Mouse (Mus musculus) liver, adult 2 months (tissue): ENCODE measurements around the gene Rnf43. TPM values are rescaled to one million over a fixed set of nuclear protein-coding genes. Genes with fewer than 3 reads are reported as not detected.
A peak's percentile ranks its signal among the peaks of the same experiment; 100 is the strongest.

Experiments used
- DNase-seq: peaks from one replicate; pipeline ENCODE4 v3.0.0-alpha.2; 2011; ENCODE audit warnings: low read depth, low spot score; ENCODE audit errors: extremely low read depth
- H3K27ac ChIP-seq: fragments of 200-500 bp; replicated peaks from 2 replicates; pipeline ENCODE4 v1.5.1; 2012; ENCODE audit warnings: low read depth, mild to moderate bottlenecking, control low read depth, inconsistent platforms, low read length; ENCODE audit not compliant: insufficient read depth
- H3K27me3 ChIP-seq: fragments of 200-500 bp; 2 replicates; pipeline ENCODE4 v1.6.1; 2012; ENCODE audit warnings: mild to moderate bottlenecking, moderate library complexity, low read length, inconsistent platforms; ENCODE audit not compliant: control insufficient read depth, insufficient read depth
- H3K36me3 ChIP-seq: fragments of 200-500 bp; 2 replicates; pipeline ENCODE4 v1.6.1; 2012; ENCODE audit warnings: low read length, inconsistent platforms; ENCODE audit not compliant: control insufficient read depth, insufficient read depth
- H3K4me1 ChIP-seq: fragments of 200-500 bp; 2 replicates; pipeline ENCODE4 v1.6.1; 2011; ENCODE audit warnings: low read length; ENCODE audit not compliant: control insufficient read depth, insufficient read depth
- H3K4me3 ChIP-seq: fragments of 200-500 bp; 2 replicates; pipeline ENCODE4 v1.5.1; 2011; ENCODE audit warnings: low read depth, mild to moderate bottlenecking, control low read depth, low read length, moderate library complexity; ENCODE audit not compliant: insufficient read depth
- H3K79me2 ChIP-seq: fragments of 200-500 bp; 2 replicates; pipeline ENCODE4 v1.6.1; 2012; ENCODE audit warnings: inconsistent platforms, mild to moderate bottlenecking, low read length, moderate library complexity; ENCODE audit not compliant: control insufficient read depth, insufficient read depth
- H3K9ac ChIP-seq: fragments of 200-500 bp; 2 replicates; pipeline ENCODE4 v1.6.1; 2012; ENCODE audit warnings: low read depth, mild to moderate bottlenecking, control low read depth, inconsistent platforms, low read length
- CTCF ChIP-seq: fragments of 200-500 bp; IDR thresholded peaks from 2 replicates; pipeline ENCODE4 v1.5.1; 2011; ENCODE audit warnings: low read depth, low read length, control low read depth
- POLR2A ChIP-seq: fragments of 200-500 bp; IDR thresholded peaks from 2 replicates; pipeline ENCODE4 v1.6.1; 2011; ENCODE audit warnings: low read length, control low read depth; ENCODE audit not compliant: insufficient read depth; ENCODE audit errors: extremely low read depth
- WGBS: fragments of 180-500 bp; shearing (Covaris S2); methylation state at CpG from one replicate; pipeline ENCODE4 v1.1.7; 2018; 5-methylcytosine and 5-hydroxymethylcytosine counted together
- polyA plus RNA-seq: library from polyadenylated mRNA; depleted of rRNA; stranded (reverse); fragments of >200 nt; gene quantifications from 2 replicates; pipeline ENCODE4 v1.2.3, GENCODE M21; 2012
- total RNA-seq: library from RNA; depleted of rRNA; stranded (reverse); fragments of >200 nt; gene quantifications from 2 replicates; pipeline ENCODE4 v1.2.3, GENCODE M21; 2014

Rnf43 gene
- total and polyA plus RNA-seq, 2 experiments, result 14.1 to 19.5 TPM

GRCm38 (mm10) chr11:87758161-87758911 lies 95.8 kb downstream of the Rnf43 start:
- Histone ChIP-seq H3K4me3 (no peak overlapping the region), H3K36me3 (no peaks in the 10 kb centered on the region), H3K27me3 (peaks cover 1% of the 10 kb centered on the region; the same call in 1 of the 2 replicates), H3K9ac (no peak overlapping the region), H3K27ac (no peak overlapping the region), H3K4me1 (no peaks in the 10 kb centered on the region), H3K79me2 (0 out of 2 replicates have a peak, but pooled peaks cover 3% of the 10 kb centered on the region)
- no peak for DNase-seq
- WGBS, result 79% methylated on average over 7 of the region's 7 CpGs
- TF ChIP-seq POLR2A (no peak), CTCF (no peak)

DNA sequence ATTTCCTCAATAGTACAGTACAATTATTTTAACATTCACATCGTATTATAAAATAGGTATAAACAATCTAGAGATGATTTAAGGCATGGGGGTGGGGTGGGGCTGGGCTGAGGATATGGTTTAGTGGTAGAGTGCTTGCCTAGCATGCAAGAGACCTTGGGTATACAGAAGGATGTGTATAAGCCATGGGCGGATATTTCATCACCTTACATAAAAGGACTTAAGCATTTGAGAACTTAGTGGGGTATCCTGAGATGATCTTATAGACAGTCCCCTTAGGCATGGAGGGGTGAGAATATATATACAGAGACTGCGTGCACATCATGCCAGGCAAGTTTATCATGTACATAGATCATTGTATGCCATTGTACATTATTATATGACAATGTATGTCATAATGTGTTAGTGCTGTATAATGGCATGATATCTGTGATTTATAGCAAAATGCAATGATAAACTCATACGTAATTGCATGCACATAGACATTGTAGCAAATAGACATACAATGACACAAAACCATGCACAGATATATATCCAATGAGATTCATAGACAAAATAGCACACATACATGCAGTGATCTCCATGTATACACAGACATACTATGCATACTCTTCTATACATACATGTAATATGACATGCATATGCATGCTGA lies 96.6 kb downstream of the Rnf43 start:
- no peak overlapping the region for H3K9ac ChIP-seq
- WGBS, result 79% methylated on average over 4 of the region's 4 CpGs
- no peaks in the 10 kb centered on the region for H3K36me3 ChIP-seq
- TF ChIP-seq CTCF, result no peak
- no peak for TF ChIP-seq POLR2A
- peaks cover 7% of the 10 kb centered on the region; the same call in 1 of the 2 replicates for H3K4me1 ChIP-seq
- H3K4me3 ChIP-seq, result no peak overlapping the region
- H3K27ac ChIP-seq, result no peak overlapping the region
- no peak for DNase-seq
- 0 out of 2 replicates have a peak, but pooled peaks cover 3% of the 10 kb centered on the region for H3K79me2 ChIP-seq
- peaks cover 5% of the 10 kb centered on the region for H3K27me3 ChIP-seq

DNA sequence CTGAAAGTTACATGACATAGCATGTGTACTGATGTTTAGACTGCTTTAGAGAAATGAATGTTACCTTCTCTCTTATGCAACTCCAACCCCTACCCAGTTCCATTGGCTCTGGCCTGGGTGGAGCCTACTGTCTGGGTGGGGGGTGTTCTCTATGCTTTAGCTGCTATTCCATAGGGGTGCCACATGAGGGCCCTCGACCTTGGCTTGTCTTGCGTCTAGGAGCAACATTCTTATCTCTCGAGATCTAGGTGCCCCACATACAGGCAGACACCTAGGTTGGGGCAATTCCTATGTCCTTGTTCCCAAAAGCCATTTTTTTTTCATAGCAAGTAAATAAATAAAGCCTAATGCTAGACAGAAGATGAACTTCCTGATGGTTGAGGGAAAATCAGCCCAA lies 97.1 kb downstream of the Rnf43 start:
- Histone ChIP-seq H3K4me1 (peaks cover 7% of the 10 kb centered on the region; the same call in 1 of the 2 replicates), H3K36me3 (no peaks in the 10 kb centered on the region), H3K79me2 (0 out of 2 replicates have a peak, but pooled peaks cover 3% of the 10 kb centered on the region), H3K27ac (no peak overlapping the region), H3K9ac (no peak overlapping the region), H3K27me3 (peaks cover 10% of the 10 kb centered on the region), H3K4me3 (no peak overlapping the region)
- 10% methylated on average over 3 of the region's 3 CpGs for WGBS
- TF ChIP-seq CTCF (peak; percentile 11; the same call in 1 of the 2 replicates), POLR2A (no peak)
- DNase-seq, result no peak

- Histone ChIP-seq H3K9ac (no peak within 1 kb of the TSS), H3K79me2 (0 out of 2 replicates have a peak, but pooled peaks cover 3% of the 10 kb centered on the region), H3K36me3 (no peaks in the 10 kb centered on the region), H3K27me3 (peaks cover 12% of the 10 kb centered on the region), H3K4me3 (no peak within 1 kb of the TSS), H3K27ac (no peak within 1 kb of the TSS), H3K4me1 (peaks cover 7% of the 10 kb centered on the region; the same call in 1 of the 2 replicates)
- 12% methylated on average over 23 of the region's 23 CpGs for WGBS
- DNase-seq, result no peak
- TF ChIP-seq CTCF (no peak), POLR2A (no peak)
These were observed 98.0 kb downstream of the Rnf43 start, which contains the start of gene Tspoap1 for GRCm38 (mm10) chr11:87760301-87761081. TSS of gene Tspoap1 (plus strand) at chr11:87760541.

- DNase-seq, result no peak
- H3K27ac ChIP-seq, result no peak overlapping the region
- peaks cover 12% of the 10 kb centered on the region for H3K27me3 ChIP-seq
- no peak for TF ChIP-seq CTCF
- TF ChIP-seq POLR2A, result no peak
- H3K36me3 ChIP-seq, result no peaks in the 10 kb centered on the region
- no peak overlapping the region for H3K4me3 ChIP-seq
- no peak overlapping the region for H3K9ac ChIP-seq
- 67% methylated on average over 11 of the region's 11 CpGs for WGBS
- 0 out of 2 replicates have a peak, but pooled peaks cover 3% of the 10 kb centered on the region for H3K79me2 ChIP-seq
- H3K4me1 ChIP-seq, result peaks cover 7% of the 10 kb centered on the region; the same call in 1 of the 2 replicates
These were observed 98.7 kb downstream of the Rnf43 start for GRCm38 (mm10) chr11:87761181-87761721.
